Mouse (Mus musculus): ENCODE data around the gene Ccdc142. TPM values are rescaled to one million over a fixed set of nuclear protein-coding genes. Genes with fewer than 3 reads are reported as not detected.

Ccdc142 gene
- 1.0 and 1.1 TPM in 2 replicates for polyA plus RNA-seq (2012; rRNA removed)
- polyA plus RNA-seq (2014; fragmentation: Nextera tagmentation; extraction: Ambion mirVana): 0.23 and 0.39 TPM in 2 replicates

- Histone ChIP-seq H3K4me2 (ENCODE audit: low read depth) (peak within 1 kb of the TSS; percentile 93), H3K36me3 (replicated peaks; ENCODE audit: control insufficient read depth, insufficient read depth, low read depth) (no peaks in the 10 kb centered on the region), H3K27ac (peak within 1 kb of the TSS; percentile 60), H3K9ac (replicated peaks) (peak within 1 kb of the TSS; percentile 86), H3K4me3 (ENCODE audit: insufficient read depth in 1 of 2, low read depth in 2 of 2, low read length in 2 of 2) (peak within 1 kb of the TSS; percentile 63 to 81), H3K4me1 (replicated peaks; ENCODE audit: control insufficient read depth in 2 of 2, insufficient read depth in 2 of 2, low read length in 1 of 2) (peaks cover 8% of the 10 kb centered on the region in 2 experiments), H3K9me3 (ENCODE audit: control insufficient read depth, low read length) (no peaks in the 10 kb centered on the region), H3K27me3 (ENCODE audit: control insufficient read depth, insufficient read depth, low read length) (no peaks in the 10 kb centered on the region)
- DNase-seq (ENCODE audit: low read depth in 3 of 3, low spot score in 3 of 3) (peak; percentile 84 to 91 (median 86)), ATAC-seq (ENCODE audit: insufficient read depth) (peak; percentile 83)
- WGBS (ENCODE audit: insufficient replicate concordance): under 1% methylated on average over 25 of the region's 25 CpGs
- TF ChIP-seq CTCF (IDR thresholded peaks at IDR 0.05; ENCODE audit: low read depth) (peak; percentile 87), EP300 (IDR thresholded peaks at IDR 0.05; ENCODE audit: low read depth) (no peak)
These were observed at the start of gene Ccdc142, which contains the start of gene Gm42688 for GRCm38 (mm10) chr6:83101316-83101687. Ccdc142 (plus strand) TSS chr6:83101601. Gm42688 (plus strand) TSS chr6:83101617.

GRCm38 (mm10) chr6:83053136-83053960 is 48.1 kb upstream of the Ccdc142 start:
- DNase-seq (ENCODE audit: low read depth in 3 of 3, low spot score in 3 of 3) (peak in 1 of 3 experiments; percentile 49), ATAC-seq (ENCODE audit: insufficient read depth) (no peak)
- WGBS (ENCODE audit: insufficient replicate concordance): 2% methylated on average over 26 of the region's 26 CpGs
- no peaks in the 10 kb centered on the region for H3K27me3 ChIP-seq (ENCODE audit: control insufficient read depth, insufficient read depth, low read length)
- H3K4me3 ChIP-seq (ENCODE audit: insufficient read depth in 1 of 2, low read depth in 2 of 2, low read length in 2 of 2): peak overlapping the region; percentile 82 to 91
- peak overlapping the region; percentile 97 for H3K4me2 ChIP-seq (ENCODE audit: low read depth)
- H3K27ac ChIP-seq: peak overlapping the region; percentile 72
- peaks cover 14 to 20% of the 10 kb centered on the region in 2 experiments for H3K4me1 ChIP-seq (replicated peaks; ENCODE audit: control insufficient read depth in 2 of 2, insufficient read depth in 2 of 2, low read length in 1 of 2)
- peak overlapping the region; percentile 98 for H3K9ac ChIP-seq (replicated peaks)
- peaks cover 42% of the 10 kb centered on the region for H3K36me3 ChIP-seq (replicated peaks; ENCODE audit: control insufficient read depth, insufficient read depth, low read depth)
- TF ChIP-seq CTCF (IDR thresholded peaks at IDR 0.05; ENCODE audit: low read depth) (0 out of 2 replicates have a peak, but pooled peaks have one; percentile 29), EP300 (IDR thresholded peaks at IDR 0.05; ENCODE audit: low read depth) (no peak)
- no peaks in the 10 kb centered on the region for H3K9me3 ChIP-seq (ENCODE audit: control insufficient read depth, low read length)

- Histone ChIP-seq H3K9ac (replicated peaks) (peak within 1 kb of the TSS; percentile 98), H3K4me1 (replicated peaks; ENCODE audit: control insufficient read depth in 2 of 2, insufficient read depth in 2 of 2, low read length in 1 of 2) (peaks cover 14 to 22% of the 10 kb centered on the region in 2 experiments), H3K27me3 (ENCODE audit: control insufficient read depth, insufficient read depth, low read length) (no peaks in the 10 kb centered on the region), H3K36me3 (replicated peaks; ENCODE audit: control insufficient read depth, insufficient read depth, low read depth) (peaks cover 42% of the 10 kb centered on the region), H3K9me3 (ENCODE audit: control insufficient read depth, low read length) (no peaks in the 10 kb centered on the region), H3K27ac (peak within 1 kb of the TSS; percentile 72), H3K4me2 (ENCODE audit: low read depth) (peak within 1 kb of the TSS; percentile 97), H3K4me3 (ENCODE audit: insufficient read depth in 1 of 2, low read depth in 2 of 2, low read length in 2 of 2) (peak within 1 kb of the TSS; percentile 82 to 91)
- DNase-seq (ENCODE audit: low read depth in 3 of 3, low spot score in 3 of 3): peak; percentile 97
- WGBS (ENCODE audit: insufficient replicate concordance): under 1% methylated on average over 64 of the region's 64 CpGs
- TF ChIP-seq EP300 (IDR thresholded peaks at IDR 0.05; ENCODE audit: low read depth) (peak; percentile 66), CTCF (IDR thresholded peaks at IDR 0.05; ENCODE audit: low read depth) (no peak)
- peak; percentile 94 for ATAC-seq (ENCODE audit: insufficient read depth)
These were observed 47.1 kb upstream of the Ccdc142 start, which contains the start of gene Aup1 for GRCm38 (mm10) chr6:83054074-83054851. Aup1 (plus strand) TSS chr6:83054521.

GRCm38 (mm10) chr6:83054871-83055431 is 46.5 kb upstream of the Ccdc142 start, which contains the start of gene Htra2:
Htra2 (minus strand) TSS chr6:83055273.
- Histone ChIP-seq H3K9ac (replicated peaks) (peak within 1 kb of the TSS; percentile 98), H3K4me2 (ENCODE audit: low read depth) (peak within 1 kb of the TSS; percentile 97), H3K27ac (peak within 1 kb of the TSS; percentile 72), H3K36me3 (replicated peaks; ENCODE audit: control insufficient read depth, insufficient read depth, low read depth) (peaks cover 42% of the 10 kb centered on the region), H3K4me3 (ENCODE audit: insufficient read depth in 1 of 2, low read depth in 2 of 2, low read length in 2 of 2) (peak within 1 kb of the TSS; percentile 82 to 91), H3K4me1 (replicated peaks; ENCODE audit: control insufficient read depth in 2 of 2, insufficient read depth in 2 of 2, low read length in 1 of 2) (peaks cover 14 to 20% of the 10 kb centered on the region in 2 experiments), H3K27me3 (ENCODE audit: control insufficient read depth, insufficient read depth, low read length) (no peaks in the 10 kb centered on the region), H3K9me3 (ENCODE audit: control insufficient read depth, low read length) (no peaks in the 10 kb centered on the region)
- ATAC-seq (ENCODE audit: insufficient read depth): peak; percentile 21
- WGBS (ENCODE audit: insufficient replicate concordance): under 1% methylated on average over 50 of the region's 50 CpGs
- no peak for DNase-seq (ENCODE audit: low read depth in 3 of 3, low spot score in 3 of 3)
- TF ChIP-seq CTCF (IDR thresholded peaks at IDR 0.05; ENCODE audit: low read depth) (peak; percentile 75), EP300 (IDR thresholded peaks at IDR 0.05; ENCODE audit: low read depth) (no peak)
